Mouse (Mus musculus) CH12F3 (cell line): ENCODE results near the gene Dync1i1.

Source experiments
- in situ Hi-C: fragments of 300-500 bp; cut with MboI; formaldehyde crosslinking; loops from 2 replicates; pipeline ENCODE4 v1.14.3; 2020; ENCODE audit warnings: low sequenced_read_pairs

Gene Dync1i1

GRCm38 (mm10) chr6:6038773-6039550 lies 313.5 kb downstream of the Dync1i1 start:
- in situ Hi-C loops, result no loop called here

GRCm38 (mm10) chr6:6046729-6047424 lies 321.4 kb downstream of the Dync1i1 start:
- in situ Hi-C loops, result no loop called here

- in situ Hi-C loops, result no loop called here
Measured at GRCm38 (mm10) chr6:6052696-6053095, 327.3 kb downstream of the Dync1i1 start.

- in situ Hi-C loops, result no loop called here
Measured at GRCm38 (mm10) chr6:6053946-6054345, 328.5 kb downstream of the Dync1i1 start.

GRCm38 (mm10) chr6:6058548-6058947 lies 333.1 kb downstream of the Dync1i1 start:
- in situ Hi-C loops, result no loop called here

GRCm38 (mm10) chr6:6067201-6067600 lies 341.8 kb downstream of the Dync1i1 start:
- in situ Hi-C loops, result no loop called here

- in situ Hi-C loops, result no loop called here
Measured at GRCm38 (mm10) chr6:6070015-6070414, 344.6 kb downstream of the Dync1i1 start.

GRCm38 (mm10) chr6:6071038-6071437 lies 345.6 kb downstream of the Dync1i1 start:
- in situ Hi-C loops, result no loop called here

GRCm38 (mm10) chr6:6075940-6076447 lies 350.6 kb downstream of the Dync1i1 start:
- in situ Hi-C loops, result no loop called here

- in situ Hi-C loops, result no loop called here
Measured at GRCm38 (mm10) chr6:6077234-6077633, 351.8 kb downstream of the Dync1i1 start.
